Mouse (Mus musculus): ENCODE data around the gene Neo1.
"Not testable (repeated sequence)": the region's sequence is repeated elsewhere in the genome, so short reads cannot be mapped to it uniquely, and the experiment has no call there.

GRCm38 (mm10) chr9:58945910-58946309 lies 90.3 kb downstream of the Neo1 start:
- not testable (repeated sequence) for TF ChIP-seq CTCF (IDR thresholded peaks at IDR 0.05; ENCODE audit: low read depth, low read length); POLR2A (IDR thresholded peaks at IDR 0.05; ENCODE audit: borderline replicate concordance, low read depth, low read length)

All from bone marrow macrophage, adult 2 months (primary cell).